Mouse (Mus musculus): ENCODE measurements around the gene Napsa. TPM values are rescaled to one million over a fixed set of nuclear protein-coding genes. Genes with fewer than 3 reads are reported as not detected.

Napsa gene
- total RNA-seq, 1 experiment: 13.7 TPM

DNA sequence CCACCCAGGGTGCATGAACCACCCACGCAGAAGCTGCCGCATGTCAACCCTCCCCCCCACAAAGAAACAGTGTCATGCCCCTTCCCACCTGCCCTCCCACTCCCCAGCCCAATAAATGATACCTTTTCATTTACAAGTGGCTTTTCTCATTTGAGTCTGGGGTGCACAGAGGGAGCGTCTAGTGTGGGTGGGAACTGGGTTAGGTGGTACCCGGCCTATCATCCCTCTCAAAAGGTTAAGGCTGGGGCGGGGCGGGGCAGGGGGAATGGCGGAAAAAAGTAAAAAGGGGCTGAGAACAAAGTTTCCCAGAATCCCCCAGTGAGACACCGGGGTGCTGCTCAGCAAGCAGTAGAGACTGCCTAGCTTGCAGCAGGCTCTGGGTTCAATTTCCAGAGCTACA lies 32.4 kb downstream of the Napsa start:
- Histone ChIP-seq H3K9ac (ENCODE audit: insufficient read depth, low read depth, low read length, poor library complexity, severe bottlenecking) (peak overlapping the region; percentile 5; the same call in 1 of the 2 replicates), H3K27ac (ENCODE audit: insufficient read depth, low read depth, low read length, poor library complexity, severe bottlenecking) (peak overlapping the region; percentile 78; the same call in 1 of the 2 replicates), H3K4me1 (ENCODE audit: control insufficient read depth in 2 of 2, insufficient read depth in 2 of 2, low read length in 2 of 2, poor library complexity in 1 of 2) (peaks cover 4 to 35% of the 10 kb centered on the region in 2 experiments), H3K9me3 (ENCODE audit: control insufficient read depth, insufficient read depth, low read depth, low read length) (no peaks in the 10 kb centered on the region), H3K36me3 (ENCODE audit: control insufficient read depth, insufficient read depth, low read length, poor library complexity, severe bottlenecking) (peaks cover 4% of the 10 kb centered on the region; the same call in 1 of the 2 replicates), H3K4me3 (ENCODE audit: insufficient read depth in 1 of 2, low read depth in 1 of 2, low read length in 2 of 2, poor library complexity in 1 of 2, severe bottlenecking in 1 of 2) (peak overlapping the region; percentile 36 to 46)
- in situ Hi-C loops (cut with MboI; ENCODE audit: low sequenced_read_pairs in 2 of 2, unreplicated experiment in 2 of 2): no loop called here
- TF ChIP-seq ZNF384 (IDR thresholded peaks at IDR 0.05; ENCODE audit: low read depth, low read length) (no peak), MAFK (IDR thresholded peaks at IDR 0.05; ENCODE audit: insufficient read depth, low read depth, low read length) (no peak), HCFC1 (IDR thresholded peaks at IDR 0.05; ENCODE audit: borderline replicate concordance, insufficient read depth, low read length) (no peak), ZC3H11A (IDR thresholded peaks at IDR 0.05; ENCODE audit: borderline replicate concordance, low read depth, low read length) (no peak), CHD2 (IDR thresholded peaks at IDR 0.05; ENCODE audit: low read depth, low read length) (no peak)
- peak; percentile 62 for DNase-seq (ENCODE audit: low read depth, low spot score)

DNA sequence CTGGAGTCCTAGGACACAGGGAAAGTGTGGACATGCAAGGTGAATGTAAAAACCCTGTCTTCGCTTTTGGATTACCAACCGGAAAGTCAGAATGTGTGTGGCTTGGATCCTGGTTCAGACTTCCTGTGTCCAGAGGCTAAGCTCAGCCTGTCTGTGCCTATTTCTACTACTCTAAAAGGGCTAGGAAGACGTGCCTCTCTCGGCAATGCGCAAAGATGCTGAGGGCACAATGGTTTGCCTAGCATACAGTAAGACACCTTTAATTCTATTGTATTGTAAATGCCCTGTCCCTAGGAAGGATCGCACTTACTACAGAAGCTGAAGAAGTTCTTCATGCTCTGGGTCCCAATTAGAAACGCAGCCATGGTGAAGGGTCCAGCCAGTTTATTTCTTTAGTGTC lies 33.3 kb downstream of the Napsa start:
- peaks cover 1% of the 10 kb centered on the region; the same call in 1 of the 2 replicates for H3K36me3 ChIP-seq (ENCODE audit: control insufficient read depth, insufficient read depth, low read length, poor library complexity, severe bottlenecking)
- DNase-seq (ENCODE audit: low read depth, low spot score): no peak
- no peak for TF ChIP-seq MAFK (IDR thresholded peaks at IDR 0.05; ENCODE audit: insufficient read depth, low read depth, low read length)
- no peak for TF ChIP-seq HCFC1 (IDR thresholded peaks at IDR 0.05; ENCODE audit: borderline replicate concordance, insufficient read depth, low read length)
- no peak for TF ChIP-seq CHD2 (IDR thresholded peaks at IDR 0.05; ENCODE audit: low read depth, low read length)
- no peak for TF ChIP-seq ZC3H11A (IDR thresholded peaks at IDR 0.05; ENCODE audit: borderline replicate concordance, low read depth, low read length)
- no peak for TF ChIP-seq ZNF384 (IDR thresholded peaks at IDR 0.05; ENCODE audit: low read depth, low read length)
- H3K27ac ChIP-seq (ENCODE audit: insufficient read depth, low read depth, low read length, poor library complexity, severe bottlenecking): peak overlapping the region; percentile 78; the same call in 1 of the 2 replicates
- no peak overlapping the region; the same call in 1 of the 2 replicates for H3K9ac ChIP-seq (ENCODE audit: insufficient read depth, low read depth, low read length, poor library complexity, severe bottlenecking)
- in situ Hi-C loops (cut with MboI; ENCODE audit: low sequenced_read_pairs in 2 of 2, unreplicated experiment in 2 of 2): no loop called here
- peaks cover 4 to 29% of the 10 kb centered on the region in 2 experiments for H3K4me1 ChIP-seq (ENCODE audit: control insufficient read depth in 2 of 2, insufficient read depth in 2 of 2, low read length in 2 of 2, poor library complexity in 1 of 2)
- no peaks in the 10 kb centered on the region for H3K9me3 ChIP-seq (ENCODE audit: control insufficient read depth, insufficient read depth, low read depth, low read length)
- no peak overlapping the region for H3K4me3 ChIP-seq (ENCODE audit: insufficient read depth in 1 of 2, low read depth in 1 of 2, low read length in 2 of 2, poor library complexity in 1 of 2, severe bottlenecking in 1 of 2)

DNA sequence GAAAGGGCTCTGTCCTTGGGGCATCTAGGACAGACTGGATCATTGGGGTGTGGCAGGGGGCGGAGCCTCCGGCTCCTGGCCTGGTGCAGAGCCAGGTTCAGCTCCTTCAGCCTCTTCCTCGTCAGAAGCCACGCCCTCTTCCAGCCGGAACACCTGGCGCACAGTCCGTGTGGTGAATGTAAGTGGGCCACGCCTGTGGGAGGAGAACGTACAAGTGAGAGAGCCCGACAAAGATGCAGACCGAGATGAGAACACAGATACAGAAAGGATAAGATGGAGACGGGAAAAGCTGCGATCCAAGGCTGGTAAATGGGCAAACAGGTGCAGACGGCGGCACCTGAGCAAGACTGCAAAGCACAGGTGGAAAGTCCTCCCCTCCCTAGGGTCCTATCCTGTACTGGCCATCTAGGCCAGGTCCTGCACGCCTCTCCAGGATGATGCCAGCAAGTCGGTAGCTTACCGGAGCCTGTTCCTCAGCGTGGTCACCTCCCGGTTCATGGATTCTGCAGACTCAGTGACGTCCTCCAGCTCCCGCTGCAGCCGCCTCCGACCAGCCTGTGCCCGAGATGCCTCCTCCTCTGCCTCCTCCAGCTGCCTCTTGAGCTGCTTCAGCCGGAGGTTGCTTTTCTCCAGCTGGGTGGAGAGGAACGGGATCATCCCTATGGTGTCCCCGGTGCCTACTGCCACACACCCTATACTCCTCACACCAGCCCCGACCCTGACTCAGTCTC lies 34.2 kb downstream of the Napsa start:
- in situ Hi-C loops (cut with MboI; ENCODE audit: low sequenced_read_pairs in 2 of 2, unreplicated experiment in 2 of 2): no loop called here
- H3K4me1 ChIP-seq (ENCODE audit: control insufficient read depth in 2 of 2, insufficient read depth in 2 of 2, low read length in 2 of 2, poor library complexity in 1 of 2): peaks cover 4 to 28% of the 10 kb centered on the region in 2 experiments
- H3K9me3 ChIP-seq (ENCODE audit: control insufficient read depth, insufficient read depth, low read depth, low read length): no peaks in the 10 kb centered on the region
- peak overlapping the region; percentile 33; the same call in 1 of the 2 replicates for H3K9ac ChIP-seq (ENCODE audit: insufficient read depth, low read depth, low read length, poor library complexity, severe bottlenecking)
- DNase-seq (ENCODE audit: low read depth, low spot score): no peak
- H3K36me3 ChIP-seq (ENCODE audit: control insufficient read depth, insufficient read depth, low read length, poor library complexity, severe bottlenecking): no peaks in the 10 kb centered on the region
- H3K4me3 ChIP-seq (ENCODE audit: insufficient read depth in 1 of 2, low read depth in 1 of 2, low read length in 2 of 2, poor library complexity in 1 of 2, severe bottlenecking in 1 of 2): peak overlapping the region; percentile 64 to 69
- H3K27ac ChIP-seq (ENCODE audit: insufficient read depth, low read depth, low read length, poor library complexity, severe bottlenecking): no peak overlapping the region
- TF ChIP-seq CHD2 (IDR thresholded peaks at IDR 0.05; ENCODE audit: low read depth, low read length) (no peak), ZNF384 (IDR thresholded peaks at IDR 0.05; ENCODE audit: low read depth, low read length) (no peak), MAFK (IDR thresholded peaks at IDR 0.05; ENCODE audit: insufficient read depth, low read depth, low read length) (no peak), ZC3H11A (IDR thresholded peaks at IDR 0.05; ENCODE audit: borderline replicate concordance, low read depth, low read length) (no peak), HCFC1 (IDR thresholded peaks at IDR 0.05; ENCODE audit: borderline replicate concordance, insufficient read depth, low read length) (no peak)

DNA sequence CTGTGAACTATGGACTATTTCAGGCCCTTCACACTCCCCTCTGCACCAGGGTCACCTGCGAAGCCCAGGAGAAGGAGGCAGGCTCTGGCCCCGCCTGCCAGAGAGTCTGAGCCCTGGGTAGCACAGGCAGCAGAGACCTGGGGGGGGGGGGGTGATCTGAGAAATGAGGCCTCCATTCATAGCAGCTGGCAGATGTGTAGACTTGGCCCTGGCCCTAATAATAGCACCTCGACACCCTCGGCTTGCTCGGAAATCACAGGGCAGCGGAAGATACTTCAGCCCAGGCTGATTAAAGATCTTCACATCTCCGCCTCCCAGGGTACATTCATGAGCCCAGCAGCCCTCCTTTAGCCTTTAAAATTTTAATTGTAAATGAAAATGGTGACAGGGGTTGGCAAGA lies 40.0 kb downstream of the Napsa start:
- TF ChIP-seq CHD2 (IDR thresholded peaks at IDR 0.05; ENCODE audit: low read depth, low read length) (no peak), HCFC1 (IDR thresholded peaks at IDR 0.05; ENCODE audit: borderline replicate concordance, insufficient read depth, low read length) (no peak), ZNF384 (IDR thresholded peaks at IDR 0.05; ENCODE audit: low read depth, low read length) (no peak), ZC3H11A (IDR thresholded peaks at IDR 0.05; ENCODE audit: borderline replicate concordance, low read depth, low read length) (no peak), MAFK (IDR thresholded peaks at IDR 0.05; ENCODE audit: insufficient read depth, low read depth, low read length) (no peak)
- Histone ChIP-seq H3K27ac (ENCODE audit: insufficient read depth, low read depth, low read length, poor library complexity, severe bottlenecking) (no peak overlapping the region), H3K36me3 (ENCODE audit: control insufficient read depth, insufficient read depth, low read length, poor library complexity, severe bottlenecking) (no peaks in the 10 kb centered on the region; the same call in 1 of the 2 replicates), H3K9me3 (ENCODE audit: control insufficient read depth, insufficient read depth, low read depth, low read length) (no peaks in the 10 kb centered on the region), H3K4me1 (ENCODE audit: control insufficient read depth in 2 of 2, insufficient read depth in 2 of 2, low read length in 2 of 2, poor library complexity in 1 of 2) (peaks cover 0 to 30% of the 10 kb centered on the region in 2 experiments; a peak in 2 of 4 replicates), H3K4me3 (ENCODE audit: insufficient read depth in 1 of 2, low read depth in 1 of 2, low read length in 2 of 2, poor library complexity in 1 of 2, severe bottlenecking in 1 of 2) (no peak overlapping the region), H3K9ac (ENCODE audit: insufficient read depth, low read depth, low read length, poor library complexity, severe bottlenecking) (no peak overlapping the region)
- no peak for DNase-seq (ENCODE audit: low read depth, low spot score)
- in situ Hi-C loops (cut with MboI; ENCODE audit: low sequenced_read_pairs in 2 of 2, unreplicated experiment in 2 of 2): no loop called here
